Mouse (Mus musculus) ES-E14 (cell line): ENCODE data around the gene Ston1. TPM values are rescaled to one million over a fixed set of nuclear protein-coding genes. Genes with fewer than 3 reads are reported as not detected.

Experiments used
- DNase-seq: peaks from one replicate; pipeline ENCODE4 v3.0.0-alpha.2; 2013; ENCODE audit warnings: low read depth, low spot score
- H3K27ac ChIP-seq: 2 replicates; pipeline ENCODE4 v1.5.1; 2012; ENCODE audit warnings: low read depth, mild to moderate bottlenecking, low read length, moderate library complexity, mixed read lengths; ENCODE audit not compliant: poor library complexity, insufficient read depth, severe bottlenecking
- H3K36me3 ChIP-seq: 2 replicates; pipeline ENCODE4 v1.6.1; 2012; ENCODE audit warnings: mild to moderate bottlenecking, low read length, moderate library complexity, mixed read lengths; ENCODE audit not compliant: control insufficient read depth, poor library complexity, insufficient read depth, severe bottlenecking
- H3K4me1 ChIP-seq, 2 experiments: fragments of 150-350 bp in 1 of 2; sonication (generic) in 1 of 2; 2 replicates each; pipeline ENCODE4 v1.6.1; 2012; ENCODE audit warnings: low read length in 2 of 2, mild to moderate bottlenecking in 1 of 2, mixed read lengths in 1 of 2; ENCODE audit not compliant: control insufficient read depth in 2 of 2, insufficient read depth in 2 of 2, poor library complexity in 1 of 2
- H3K4me3 ChIP-seq, 2 experiments: fragments of 150-350 bp in 1 of 2; sonication (generic) in 1 of 2; 2 replicates each; pipeline ENCODE4 v1.5.1; 2012; ENCODE audit warnings: low read length in 2 of 2, low read depth in 1 of 2, mild to moderate bottlenecking in 1 of 2, mixed read lengths in 1 of 2; ENCODE audit not compliant: insufficient read depth in 1 of 2, poor library complexity in 1 of 2, severe bottlenecking in 1 of 2
- H3K9ac ChIP-seq: 2 replicates; pipeline ENCODE4 v1.6.1; 2012; ENCODE audit warnings: low read depth, mild to moderate bottlenecking, low read length, mixed read lengths; ENCODE audit not compliant: poor library complexity, insufficient read depth, severe bottlenecking
- H3K9me3 ChIP-seq: fragments of 150-350 bp; sonication (generic); 2 replicates; pipeline ENCODE4 v1.6.1; 2012; ENCODE audit warnings: low read depth, mild to moderate bottlenecking, low read length; ENCODE audit not compliant: control insufficient read depth, insufficient read depth
- CHD2 ChIP-seq: IDR thresholded peaks from 2 replicates; pipeline ENCODE4 v1.6.1; 2014; ENCODE audit warnings: mild to moderate bottlenecking, low read depth, low read length, inconsistent platforms
- HCFC1 ChIP-seq: IDR thresholded peaks from 2 replicates; pipeline ENCODE4 v1.6.1; 2012; ENCODE audit warnings: low read length, inconsistent platforms, borderline replicate concordance; ENCODE audit not compliant: insufficient read depth
- MAFK ChIP-seq: IDR thresholded peaks from 2 replicates; pipeline ENCODE4 v1.6.1; 2014; ENCODE audit warnings: mild to moderate bottlenecking, low read depth, low read length, inconsistent platforms; ENCODE audit not compliant: insufficient read depth
- ZC3H11A ChIP-seq: IDR thresholded peaks from 2 replicates; pipeline ENCODE4 v1.6.1; 2012; ENCODE audit warnings: low read depth, mild to moderate bottlenecking, inconsistent platforms, low read length, borderline replicate concordance
- ZNF384 ChIP-seq: IDR thresholded peaks from 2 replicates; pipeline ENCODE4 v1.6.1; 2012; ENCODE audit warnings: low read depth, low read length, inconsistent platforms
- in situ Hi-C, 2 experiments: fragments of 600-800 bp; cut with MboI; formaldehyde crosslinking; loops; one replicate each; pipeline ENCODE4 v1.15.1; 2025; ENCODE audit warnings: low sequenced_read_pairs in 2 of 2, inconsistent platforms in 1 of 2; ENCODE audit not compliant: unreplicated experiment in 2 of 2
- total RNA-seq: library from RNA; depleted of rRNA; stranded (reverse); fragments of 300-350 nt; gene quantifications from 2 replicates; pipeline ENCODE4 v1.2.3, GENCODE M21; 2012

Gene Ston1
- total RNA-seq, 1 experiment, result 4.5 TPM

- no peak for TF ChIP-seq ZC3H11A
- DNase-seq, result no peak
- H3K4me1 ChIP-seq, result no peaks in the 10 kb centered on the region
- no peak overlapping the region for H3K9ac ChIP-seq
- in situ Hi-C loops, result no loop called here
- no peak overlapping the region for H3K27ac ChIP-seq
- peaks cover 17% of the 10 kb centered on the region; the same call in 1 of the 2 replicates for H3K36me3 ChIP-seq
- no peak overlapping the region for H3K4me3 ChIP-seq
- no peaks in the 10 kb centered on the region for H3K9me3 ChIP-seq
Observed at GRCm38 (mm10) chr17:88582999-88583398, 14.5 kb upstream of the Ston1 start.

GRCm38 (mm10) chr17:88583411-88583810, 14.1 kb upstream of the Ston1 start:
- no peaks in the 10 kb centered on the region for H3K4me1 ChIP-seq
- TF ChIP-seq ZNF384 (no peak), CHD2 (no peak), MAFK (no peak), ZC3H11A (no peak), HCFC1 (no peak)
- in situ Hi-C loops, result no loop called here
- H3K4me3 ChIP-seq, result no peak overlapping the region
- no peak for DNase-seq
- peaks cover 17% of the 10 kb centered on the region; the same call in 1 of the 2 replicates for H3K36me3 ChIP-seq
- no peak overlapping the region for H3K27ac ChIP-seq
- H3K9ac ChIP-seq, result no peak overlapping the region
- no peaks in the 10 kb centered on the region for H3K9me3 ChIP-seq

GRCm38 (mm10) chr17:88587371-88587770, 10.1 kb upstream of the Ston1 start:
- Histone ChIP-seq H3K4me1 (no peaks in the 10 kb centered on the region), H3K36me3 (peaks cover 9% of the 10 kb centered on the region; the same call in 1 of the 2 replicates), H3K9ac (no peak overlapping the region), H3K9me3 (no peaks in the 10 kb centered on the region), H3K27ac (no peak overlapping the region), H3K4me3 (no peak overlapping the region)
- in situ Hi-C loops, result no loop called here
- no peak for DNase-seq
- no peak for TF ChIP-seq CHD2
- TF ChIP-seq ZC3H11A, result no peak
- no peak for TF ChIP-seq HCFC1
- no peak for TF ChIP-seq MAFK
- TF ChIP-seq ZNF384, result no peak

GRCm38 (mm10) chr17:88588228-88588627, 9.3 kb upstream of the Ston1 start:
- H3K4me3 ChIP-seq, result no peak overlapping the region
- no peaks in the 10 kb centered on the region for H3K9me3 ChIP-seq
- DNase-seq, result no peak
- no peak overlapping the region for H3K27ac ChIP-seq
- no peaks in the 10 kb centered on the region for H3K4me1 ChIP-seq
- no peak for TF ChIP-seq MAFK
- TF ChIP-seq CHD2, result no peak
- no peak for TF ChIP-seq ZC3H11A
- no peak for TF ChIP-seq ZNF384
- TF ChIP-seq HCFC1, result no peak
- no peak overlapping the region for H3K9ac ChIP-seq
- in situ Hi-C loops, result no loop called here
- H3K36me3 ChIP-seq, result peaks cover 9% of the 10 kb centered on the region; the same call in 1 of the 2 replicates

- TF ChIP-seq ZNF384 (no peak), MAFK (no peak), ZC3H11A (no peak), HCFC1 (no peak), CHD2 (no peak)
- DNase-seq, result no peak
- in situ Hi-C loops, result no loop called here
Observed at GRCm38 (mm10) chr17:88590251-88590650, 7.2 kb upstream of the Ston1 start.

More at GRCm38 (mm10) chr17:88590251-88590650, 7.2 kb upstream of the Ston1 start:
- H3K27ac ChIP-seq, result no peak overlapping the region
- H3K36me3 ChIP-seq, result peaks cover 6% of the 10 kb centered on the region; the same call in 1 of the 2 replicates
- H3K4me3 ChIP-seq, result no peak overlapping the region
- H3K9ac ChIP-seq, result no peak overlapping the region
- H3K9me3 ChIP-seq, result no peaks in the 10 kb centered on the region
- no peaks in the 10 kb centered on the region for H3K4me1 ChIP-seq
